Comparison of ENCODE assay signal across 18 mouse cellular contexts in genomic region chr14:100200058-100200688, GRCm38 (mm10).
"Had no signal": no experiment of that assay in that cellular context is flagged by ENCODE, and none has a peak within 500 bp of the region (broad histone marks: within the 10 kb centered on the region; RNA-seq: fewer than 3 reads in every experiment).

No protein-coding gene starts in this region.

- DNase-seq: kidney, postnatal 10 days; layer of hippocampus, adult 9-11 months; layer of hippocampus, postnatal 36 days; lung, adult 2 months; lung, postnatal 14 days; lung, postnatal 4 days; midbrain, embryonic 14.5 days; right cerebral cortex, adult 18-20 months; right cerebral cortex, postnatal 14 days; spleen, adult 18-20 months; thymus, adult 18-20 months; thymus, postnatal 36 days had no signal

- H3K4me2 ChIP-seq: hindbrain, embryonic 15.5 days; midbrain, embryonic 11.5 days; stomach, embryonic 15.5 days had no signal

- H3K9me3 ChIP-seq: hindbrain, embryonic 15.5 days; stomach, embryonic 15.5 days had no signal

- H3K27me3 ChIP-seq: hindbrain, embryonic 15.5 days; stomach, embryonic 15.5 days had no signal

- H3K36me3 ChIP-seq: stomach, embryonic 15.5 days had no signal

- H3K27ac ChIP-seq: hindbrain, embryonic 15.5 days; layer of hippocampus, adult 2 months; left cerebral cortex, adult 2 months; stomach, embryonic 15.5 days had no signal

- ATAC-seq: intestine, postnatal 0 days had no signal

- H3K9ac ChIP-seq: hindbrain, embryonic 15.5 days; stomach, embryonic 15.5 days had no signal

- H3K4me3 ChIP-seq: hindbrain, embryonic 15.5 days; layer of hippocampus, adult 2 months; left cerebral cortex, adult 2 months; stomach, embryonic 15.5 days had no signal

- H3K4me1 ChIP-seq: hindbrain, embryonic 15.5 days; stomach, embryonic 15.5 days had no signal
